Mouse (Mus musculus) cortical plate, adult 2 months (tissue): ENCODE results near the gene Ccdc34.

ENCODE experiments used
- CTCF ChIP-seq: fragments of 200-500 bp; IDR thresholded peaks from 2 replicates; pipeline ENCODE4 v1.5.1; 2011; ENCODE audit warnings: mild to moderate bottlenecking, control low read depth, low read length; ENCODE audit not compliant: insufficient read depth; ENCODE audit errors: extremely low read depth
- POLR2A ChIP-seq: fragments of 200-500 bp; IDR thresholded peaks from 2 replicates; pipeline ENCODE4 v1.6.1; 2011; ENCODE audit warnings: mild to moderate bottlenecking, low read length, control low read depth; ENCODE audit not compliant: insufficient read depth; ENCODE audit errors: extremely low read depth

GRCm38 (mm10) chr2:110017616-110018505 lies at the start of gene Ccdc34:
- TF ChIP-seq CTCF, result no peak
- peak; percentile 88 for TF ChIP-seq POLR2A
